In genomic region chr10:60399449-60399848, GRCm38 (mm10) we compare ENCODE assay signal across 16 mouse cellular contexts. TPM values are rescaled to one million over a fixed set of nuclear protein-coding genes. Genes with fewer than 3 reads are reported as not detected.
DNase-seq lines count a peak whose midpoint lies in the region; ATAC-seq and TF ChIP-seq lines count a peak whose summit lies in the region.
"Had no signal": no experiment of that assay in that cellular context is flagged by ENCODE, and none has a peak within 500 bp of the region (broad histone marks: within the 10 kb centered on the region; RNA-seq: fewer than 3 reads in every experiment).

Gene Gm17455 (plus strand): TSS chr10:60399726.

- H3K4me1 ChIP-seq in forebrain, postnatal 0 days (ENCODE audit: insufficient read depth) = no peaks in the 10 kb centered on the region
- peaks cover 10% of the 10 kb centered on the region for H3K4me1 ChIP-seq in forebrain, embryonic 16.5 days (replicated peaks; ENCODE audit: control insufficient read depth, insufficient read depth, low read length)
- H3K4me1 ChIP-seq in brown adipose tissue, adult 24 weeks (ENCODE audit: control insufficient read depth, insufficient read depth, insufficient read length, low read length) = peaks cover 3% of the 10 kb centered on the region; the same call in 1 of the 2 replicates
- H3K4me1 ChIP-seq in hindbrain, embryonic 15.5 days (replicated peaks) = peaks cover 10% of the 10 kb centered on the region
- H3K4me1 ChIP-seq in midbrain, embryonic 14.5 days (ENCODE audit: control insufficient read depth, insufficient read depth, low read length) = peaks cover 3% of the 10 kb centered on the region; the same call in 1 of the 2 replicates
- peaks cover 5% of the 10 kb centered on the region; the same call in 1 of the 2 replicates for H3K4me1 ChIP-seq in kidney, embryonic 14.5 days (ENCODE audit: control insufficient read depth, insufficient read depth, low read length)
- H3K4me1 ChIP-seq: embryonic facial prominence, embryonic 12.5 days; stomach, embryonic 15.5 days had no signal

- TF ChIP-seq CTCF in forebrain, postnatal 0 days (IDR thresholded peaks at IDR 0.05; ENCODE audit: low read depth) = no peak

- ATAC-seq in forebrain, postnatal 0 days = peak; percentile 64
- ATAC-seq in forebrain, embryonic 16.5 days = no peak
- ATAC-seq in hindbrain, embryonic 15.5 days (ENCODE audit: low FRiP score, low read depth) = peak; percentile 80
- no peak for ATAC-seq in midbrain, embryonic 14.5 days (ENCODE audit: low FRiP score, low TSS enrichment)
- no peak for ATAC-seq in kidney, embryonic 14.5 days (ENCODE audit: low FRiP score, low TSS enrichment)

- H3K27ac ChIP-seq in forebrain, postnatal 0 days (ENCODE audit: low read depth, low read length) = no peak within 1 kb of the TSS
- no peak within 1 kb of the TSS for H3K27ac ChIP-seq in forebrain, embryonic 16.5 days (ENCODE audit: low read length)
- peak within 1 kb of the TSS; percentile 33; the same call in 1 of the 2 replicates for H3K27ac ChIP-seq in brown adipose tissue, adult 24 weeks (replicated peaks; ENCODE audit: low read depth, low read length)
- peak within 1 kb of the TSS; percentile 38 for H3K27ac ChIP-seq in hindbrain, embryonic 15.5 days (replicated peaks)
- no peak within 1 kb of the TSS; the same call in 1 of the 2 replicates for H3K27ac ChIP-seq in midbrain, embryonic 14.5 days (replicated peaks; ENCODE audit: low read depth, low read length)
- H3K27ac ChIP-seq in kidney, embryonic 14.5 days (ENCODE audit: low read depth, low read length) = no peak within 1 kb of the TSS
- H3K27ac ChIP-seq: embryonic facial prominence, embryonic 12.5 days; stomach, embryonic 15.5 days had no signal

- no peaks in the 10 kb centered on the region for H3K36me3 ChIP-seq in forebrain, postnatal 0 days (ENCODE audit: insufficient read depth)
- no peaks in the 10 kb centered on the region for H3K36me3 ChIP-seq in forebrain, embryonic 16.5 days (ENCODE audit: control insufficient read depth, insufficient read depth)
- H3K36me3 ChIP-seq in hindbrain, embryonic 15.5 days = no peaks in the 10 kb centered on the region
- H3K36me3 ChIP-seq in midbrain, embryonic 14.5 days (ENCODE audit: control insufficient read depth, insufficient read depth, low read length) = no peaks in the 10 kb centered on the region
- H3K36me3 ChIP-seq in kidney, embryonic 14.5 days (ENCODE audit: control insufficient read depth, insufficient read depth, low read length) = no peaks in the 10 kb centered on the region
- H3K36me3 ChIP-seq: embryonic facial prominence, embryonic 12.5 days; stomach, embryonic 15.5 days had no signal

- H3K9me3 ChIP-seq in forebrain, postnatal 0 days (ENCODE audit: low read length) = no peaks in the 10 kb centered on the region
- no peaks in the 10 kb centered on the region for H3K9me3 ChIP-seq in forebrain, embryonic 16.5 days (ENCODE audit: control insufficient read depth, low read length)
- H3K9me3 ChIP-seq in hindbrain, embryonic 15.5 days = no peaks in the 10 kb centered on the region
- no peaks in the 10 kb centered on the region for H3K9me3 ChIP-seq in midbrain, embryonic 14.5 days (ENCODE audit: control insufficient read depth, low read length)
- H3K9me3 ChIP-seq in kidney, embryonic 14.5 days (ENCODE audit: control insufficient read depth, low read length) = no peaks in the 10 kb centered on the region
- H3K9me3 ChIP-seq: embryonic facial prominence, embryonic 12.5 days; stomach, embryonic 15.5 days had no signal

- H3K27me3 ChIP-seq in forebrain, postnatal 0 days (ENCODE audit: insufficient read depth, low read length) = no peaks in the 10 kb centered on the region
- H3K27me3 ChIP-seq in forebrain, embryonic 16.5 days (replicated peaks; ENCODE audit: control insufficient read depth, insufficient read depth, low read length) = no peaks in the 10 kb centered on the region
- no peaks in the 10 kb centered on the region for H3K27me3 ChIP-seq in hindbrain, embryonic 15.5 days
- H3K27me3 ChIP-seq in midbrain, embryonic 14.5 days (ENCODE audit: control insufficient read depth, insufficient read depth, low read length) = no peaks in the 10 kb centered on the region
- no peaks in the 10 kb centered on the region for H3K27me3 ChIP-seq in kidney, embryonic 14.5 days (ENCODE audit: control insufficient read depth, insufficient read depth, low read length)
- H3K27me3 ChIP-seq: embryonic facial prominence, embryonic 12.5 days; stomach, embryonic 15.5 days had no signal

- DNase-seq in forebrain, postnatal 0 days = peak; percentile 19
- DNase-seq in midbrain, embryonic 14.5 days = peak; percentile 36
- DNase-seq in urinary bladder, adult 2 months (ENCODE audit: low spot score) = no peak
- DNase-seq in right cerebral cortex, postnatal 14 days = no peak
- DNase-seq: B cell, adult 2 months; kidney, adult 9 months; lung, postnatal 4 days had no signal

- no peak within 1 kb of the TSS for H3K9ac ChIP-seq in forebrain, postnatal 0 days
- H3K9ac ChIP-seq in forebrain, embryonic 16.5 days (replicated peaks; ENCODE audit: low read depth, low read length) = no peak within 1 kb of the TSS
- 0 out of 2 replicates have a peak within 1 kb of the TSS, but pooled peaks have one; percentile 2 for H3K9ac ChIP-seq in hindbrain, embryonic 15.5 days
- 0 out of 2 replicates have a peak within 1 kb of the TSS, but pooled peaks have one; percentile 6 for H3K9ac ChIP-seq in midbrain, embryonic 14.5 days (replicated peaks; ENCODE audit: low read length)
- no peak within 1 kb of the TSS for H3K9ac ChIP-seq in kidney, embryonic 14.5 days (ENCODE audit: low read depth, low read length)
- H3K9ac ChIP-seq: embryonic facial prominence, embryonic 12.5 days; stomach, embryonic 15.5 days had no signal

- 52% methylated on average over 7 of the region's 7 CpGs for WGBS in forebrain, postnatal 0 days
- WGBS in forebrain, embryonic 16.5 days = 54% methylated on average over 7 of the region's 7 CpGs
- 25% methylated on average over 7 of the region's 7 CpGs for WGBS in hindbrain, embryonic 15.5 days
- 32% methylated on average over 7 of the region's 7 CpGs for WGBS in midbrain, embryonic 14.5 days
- WGBS in kidney, embryonic 14.5 days = 44% methylated on average over 7 of the region's 7 CpGs

- no peak within 1 kb of the TSS for H3K4me2 ChIP-seq in forebrain, postnatal 0 days (ENCODE audit: low read depth)
- H3K4me2 ChIP-seq in forebrain, embryonic 16.5 days (ENCODE audit: low read length) = no peak within 1 kb of the TSS
- H3K4me2 ChIP-seq in hindbrain, embryonic 15.5 days = peak within 1 kb of the TSS; percentile 5; the same call in 1 of the 2 replicates
- H3K4me2 ChIP-seq in midbrain, embryonic 14.5 days (ENCODE audit: low read length) = no peak within 1 kb of the TSS
- no peak within 1 kb of the TSS for H3K4me2 ChIP-seq in kidney, embryonic 14.5 days (replicated peaks; ENCODE audit: low read depth, low read length)
- H3K4me2 ChIP-seq: embryonic facial prominence, embryonic 12.5 days; liver, embryonic 11.5 days; stomach, embryonic 15.5 days had no signal

- H3K4me3 ChIP-seq in forebrain, postnatal 0 days (ENCODE audit: low read depth, low read length) = no peak within 1 kb of the TSS
- H3K4me3 ChIP-seq in forebrain, embryonic 16.5 days (replicated peaks; ENCODE audit: low read length) = no peak within 1 kb of the TSS
- H3K4me3 ChIP-seq in brown adipose tissue, adult 24 weeks (ENCODE audit: insufficient read depth, low read depth, low read length) = no peak within 1 kb of the TSS
- H3K4me3 ChIP-seq in hindbrain, embryonic 15.5 days = no peak within 1 kb of the TSS
- no peak within 1 kb of the TSS for H3K4me3 ChIP-seq in midbrain, embryonic 14.5 days (replicated peaks; ENCODE audit: low read depth, low read length)
- H3K4me3 ChIP-seq in kidney, embryonic 14.5 days (ENCODE audit: low read length) = no peak within 1 kb of the TSS
- H3K4me3 ChIP-seq: embryonic facial prominence, embryonic 12.5 days; stomach, embryonic 15.5 days had no signal

RNA-seq across cellular contexts. Expression of gene Gm17455, which starts in this region (rescaled TPM):
- total RNA-seq in forebrain, postnatal 0 days (2014; rRNA removed) = 4.7 and 5.4 TPM in 2 replicates
- polyA plus RNA-seq in forebrain, postnatal 0 days (2015; fragmentation: Nextera tagmentation; extraction: Ambion mirVana) = 9.4 and 10.6 TPM in 2 replicates
- polyA plus RNA-seq in forebrain, embryonic 16.5 days (2015; fragmentation: Nextera tagmentation; extraction: Ambion mirVana) = 5.2 and 5.7 TPM in 2 replicates
- polyA plus RNA-seq in brown adipose tissue, adult 24 weeks (2012; ENCODE audit: insufficient read depth, insufficient read length, missing spikeins) = not detected in 2 replicates
- polyA plus RNA-seq in hindbrain, embryonic 15.5 days (2015; fragmentation: Nextera tagmentation; extraction: Ambion mirVana) = 11.7 and 16.8 TPM in 2 replicates
- polyA plus RNA-seq in midbrain, embryonic 14.5 days (2014; fragmentation: Nextera tagmentation; extraction: Ambion mirVana) = 7.6 and 9.8 TPM in 2 replicates
- 0.47 and 0.66 TPM in 2 replicates for polyA plus RNA-seq in urinary bladder, adult 2 months (2012; rRNA removed)
- 0.70 and 1.0 TPM in 2 replicates for polyA plus RNA-seq in kidney, embryonic 14.5 days (2014; fragmentation: Nextera tagmentation; extraction: Ambion mirVana)
- total RNA-seq: gastrocnemius, adult 18-20 months; MEL had no signal

Comparison
In these comparisons a context has a peak if more than half of its experiments do, and no peak if none do; other contexts are left out.
1. ATAC-seq: peak in forebrain, postnatal 0 days (single experiment) and hindbrain, embryonic 15.5 days (single experiment); none in forebrain, embryonic 16.5 days (single experiment), midbrain, embryonic 14.5 days (single experiment) and kidney, embryonic 14.5 days (single experiment).
2. DNase-seq: peak in forebrain, postnatal 0 days (single experiment) and midbrain, embryonic 14.5 days (single experiment); none in urinary bladder, adult 2 months (single experiment) and right cerebral cortex, postnatal 14 days (single experiment).
3. H3K27ac ChIP-seq: peak in brown adipose tissue, adult 24 weeks (single experiment) and hindbrain, embryonic 15.5 days (single experiment); none in forebrain, postnatal 0 days (single experiment), forebrain, embryonic 16.5 days (single experiment), midbrain, embryonic 14.5 days (single experiment) and kidney, embryonic 14.5 days (single experiment).
4. H3K9ac ChIP-seq: peak in hindbrain, embryonic 15.5 days (single experiment) and midbrain, embryonic 14.5 days (single experiment); none in forebrain, postnatal 0 days (single experiment), forebrain, embryonic 16.5 days (single experiment) and kidney, embryonic 14.5 days (single experiment).